Comparison of ENCODE assay signal across 31 mouse cellular contexts in the genomic region with DNA sequence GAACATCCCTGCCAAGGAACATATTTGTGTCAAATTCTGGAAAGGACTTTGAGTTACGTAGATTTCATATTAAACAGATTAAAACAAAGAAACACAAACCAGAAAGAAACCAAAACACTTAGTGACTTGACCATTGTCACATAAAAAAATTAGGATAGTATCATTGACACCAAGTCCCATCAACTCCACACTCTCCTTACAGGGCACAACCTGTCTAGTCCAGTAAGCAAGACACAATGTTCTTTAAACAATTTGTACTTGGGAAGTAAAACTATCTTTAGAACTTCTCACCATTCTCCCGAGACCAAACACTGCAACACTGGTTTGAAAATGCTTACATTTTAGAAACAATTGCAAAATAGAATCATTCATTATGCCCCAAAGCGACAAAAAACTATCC.
"Had no signal": no experiment of that assay in that cellular context is flagged by ENCODE, and none has a peak within 500 bp of the region (broad histone marks: within the 10 kb centered on the region; RNA-seq: fewer than 3 reads in every experiment).

No protein-coding gene starts in this region.

- DNase-seq: left cerebral cortex, postnatal 4 days; liver; liver, embryonic 13.5 days; liver, postnatal 0 days; lung, adult 18-20 months; lung, adult 2 months; lung, embryonic 14.5 days; lung, postnatal 10 days; lung, postnatal 14 days; lung, postnatal 36 days; midbrain, embryonic 14.5 days had no signal

- H3K4me1 ChIP-seq: limb, embryonic 10.5 days; limb, embryonic 12.5 days; limb, embryonic 13.5 days; limb, embryonic 15.5 days; liver, embryonic 12.5 days; liver, embryonic 13.5 days; liver, embryonic 15.5 days; lung, embryonic 15.5 days; megakaryocyte, embryonic 14.5 days; midbrain, embryonic 10.5 days; midbrain, embryonic 12.5 days; midbrain, embryonic 13.5 days; midbrain, embryonic 15.5 days; neural tube, embryonic 12.5 days had no signal

- H3K27me3 ChIP-seq: limb, embryonic 12.5 days; limb, embryonic 13.5 days; limb, embryonic 15.5 days; liver, embryonic 12.5 days; liver, embryonic 13.5 days; liver, embryonic 15.5 days; lung, embryonic 15.5 days; megakaryocyte, embryonic 14.5 days; midbrain, embryonic 12.5 days; midbrain, embryonic 13.5 days; midbrain, embryonic 15.5 days; neural tube, embryonic 12.5 days had no signal

- H3K9me3 ChIP-seq: limb, embryonic 10.5 days; limb, embryonic 12.5 days; limb, embryonic 13.5 days; limb, embryonic 15.5 days; liver, embryonic 12.5 days; liver, embryonic 13.5 days; liver, embryonic 15.5 days; lung, embryonic 15.5 days; megakaryocyte, embryonic 14.5 days; midbrain, embryonic 10.5 days; midbrain, embryonic 12.5 days; midbrain, embryonic 13.5 days; midbrain, embryonic 15.5 days; neural tube, embryonic 12.5 days had no signal

- H3K9ac ChIP-seq: limb, embryonic 12.5 days; limb, embryonic 13.5 days; limb, embryonic 15.5 days; liver, embryonic 12.5 days; liver, embryonic 13.5 days; liver, embryonic 14.5 days; liver, embryonic 15.5 days; liver, postnatal 0 days; lung, embryonic 14.5 days; lung, embryonic 15.5 days; midbrain, embryonic 12.5 days; midbrain, embryonic 13.5 days; midbrain, embryonic 15.5 days; neural tube, embryonic 12.5 days had no signal

- H3K4me3 ChIP-seq: left cerebral cortex, adult 2 months; limb, embryonic 10.5 days; limb, embryonic 12.5 days; limb, embryonic 13.5 days; limb, embryonic 15.5 days; liver, embryonic 12.5 days; liver, embryonic 13.5 days; liver, embryonic 15.5 days; lung, embryonic 15.5 days; megakaryocyte, embryonic 14.5 days; midbrain, embryonic 10.5 days; midbrain, embryonic 12.5 days; midbrain, embryonic 13.5 days; midbrain, embryonic 15.5 days; myocyte; neural tube, embryonic 12.5 days had no signal

- ATAC-seq: liver, embryonic 12.5 days; liver, postnatal 0 days; midbrain, embryonic 13.5 days; midbrain, embryonic 15.5 days; midbrain, embryonic 16.5 days had no signal

- H3K4me2 ChIP-seq: limb, embryonic 12.5 days; limb, embryonic 13.5 days; limb, embryonic 15.5 days; liver, embryonic 11.5 days; liver, embryonic 12.5 days; liver, embryonic 13.5 days; liver, embryonic 15.5 days; lung, embryonic 14.5 days; lung, embryonic 15.5 days; midbrain, embryonic 11.5 days; midbrain, embryonic 12.5 days; midbrain, embryonic 13.5 days; midbrain, embryonic 15.5 days; neural tube, embryonic 12.5 days had no signal

- H3K36me3 ChIP-seq: limb, embryonic 10.5 days; limb, embryonic 12.5 days; limb, embryonic 13.5 days; limb, embryonic 15.5 days; liver, embryonic 12.5 days; liver, embryonic 13.5 days; liver, embryonic 15.5 days; lung, embryonic 15.5 days; midbrain, embryonic 10.5 days; midbrain, embryonic 12.5 days; midbrain, embryonic 13.5 days; midbrain, embryonic 15.5 days; neural tube, embryonic 12.5 days had no signal

- H3K27ac ChIP-seq: left cerebral cortex, adult 2 months; limb, embryonic 10.5 days; limb, embryonic 12.5 days; limb, embryonic 13.5 days; limb, embryonic 15.5 days; liver, embryonic 12.5 days; liver, embryonic 13.5 days; liver, embryonic 14.5 days; liver, embryonic 15.5 days; lung, embryonic 15.5 days; macrophage; midbrain, embryonic 10.5 days; midbrain, embryonic 12.5 days; midbrain, embryonic 13.5 days; midbrain, embryonic 15.5 days; neural tube, embryonic 12.5 days had no signal
